Mouse (Mus musculus) gastrocnemius, postnatal 14 days (tissue): ENCODE measurements around the gene Qprt. TPM values are rescaled to one million over a fixed set of nuclear protein-coding genes. Genes with fewer than 3 reads are reported as not detected.

Experiments used
- DNase-seq: peaks from one replicate; pipeline ENCODE4 v3.0.0; 2021; ENCODE audit warnings: mixed read lengths
- intact Hi-C: fragments of 180-260 bp; cut with DNase I; formaldehyde crosslinking; loops from one replicate; pipeline ENCODE4 v1.15.1; 2025; ENCODE audit warnings: low total_unique reads
- total RNA-seq, 2 experiments: library from RNA; stranded (reverse); gene quantifications; 2 replicates each; pipeline ENCODE4 v1.2.3; 2021

The Qprt gene
- total RNA-seq, 2 experiments from 2014 or later, result 0.97 to 1.4 TPM

- intact Hi-C loops, result no loop called here
- DNase-seq, result no peak
Observed at GRCm38 (mm10) chr7:127080045-127080444, 42.0 kb downstream of the Qprt start.

- DNase-seq, result no peak
- intact Hi-C loops, result no loop called here
Observed at GRCm38 (mm10) chr7:127077692-127078091, 44.3 kb downstream of the Qprt start.

DNA sequence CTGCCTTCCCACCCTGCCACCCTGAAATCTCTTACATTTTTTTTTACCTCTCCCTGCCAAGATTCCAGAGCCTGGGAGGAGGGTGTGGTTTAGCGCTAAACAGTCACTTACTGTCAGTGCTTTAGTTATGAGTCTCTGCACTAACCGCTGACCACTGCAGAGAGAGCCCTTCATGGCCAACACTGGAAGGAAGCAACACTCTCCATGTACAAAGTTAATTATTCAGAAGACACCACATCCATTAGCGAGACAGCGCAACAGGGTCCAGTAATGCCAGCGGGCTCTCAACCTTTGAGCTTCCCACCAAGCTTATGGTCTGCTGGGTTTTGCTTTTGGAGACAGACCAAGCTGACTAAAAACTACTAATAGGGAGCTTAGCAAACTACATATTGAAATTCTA is 45.8 kb downstream of the Qprt start:
- DNase-seq, result no peak
- intact Hi-C loops, result no loop called here

GRCm38 (mm10) chr7:127073221-127073620 is 48.8 kb downstream of the Qprt start:
- no peak for DNase-seq
- intact Hi-C loops, result no loop called here

- DNase-seq, result no peak
- intact Hi-C loops, result no loop called here
Observed at GRCm38 (mm10) chr7:127070871-127071413, 51.1 kb downstream of the Qprt start.

DNA sequence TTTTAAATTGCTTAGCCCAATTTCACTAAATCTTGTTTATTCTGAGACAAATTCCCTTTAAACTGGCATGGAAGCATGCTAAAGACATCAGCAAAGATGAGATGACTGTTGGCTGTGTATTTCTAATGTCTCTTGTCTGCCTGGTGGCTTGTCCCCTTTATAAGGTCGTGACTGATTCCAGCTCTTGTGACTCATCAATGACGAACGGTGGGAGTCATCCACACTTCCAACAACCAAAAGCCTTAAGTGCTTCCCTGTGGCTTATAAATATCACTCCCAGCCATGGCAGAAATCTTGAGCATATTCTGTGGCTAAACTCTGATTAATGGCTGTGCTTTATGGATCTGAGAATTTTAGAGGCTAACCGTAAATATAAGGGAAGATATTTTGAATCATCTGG is 55.7 kb downstream of the Qprt start:
- no peak for DNase-seq
- intact Hi-C loops, result no loop called here

GRCm38 (mm10) chr7:127065538-127065937 is 56.5 kb downstream of the Qprt start:
- no peak for DNase-seq
- intact Hi-C loops, result no loop called here

Other genes with a start within 250 kb of the Qprt start
- 10 to 100 TPM; 33.1 to 33.5 TPM for gene Taok2, start 237.5 kb downstream of the Qprt start, total RNA-seq
- 10 to 100 TPM; 11.9 to 13.1 TPM for gene Tmem219, start 199.3 kb downstream of the Qprt start, total RNA-seq
- 1 to 10 TPM; 2.5 to 3.2 TPM for gene Kctd13, start 193.3 kb downstream of the Qprt start, total RNA-seq
- not detected for gene Asphd1, start 172.6 kb downstream of the Qprt start, total RNA-seq
- 1 to 10 TPM; 7.3 to 7.5 TPM for gene Sez6l2, start 171.7 kb downstream of the Qprt start, total RNA-seq
- 10 to 100 TPM; 34.9 to 38.5 TPM for gene Cdipt, start 146.3 kb downstream of the Qprt start, total RNA-seq
- gene Cdiptos, start 146.1 kb downstream of the Qprt start, total RNA-seq, result under 1 TPM; 0.59 to 0.78 TPM
- 10 to 100 TPM; 19.5 to 27.1 TPM for gene Mvp, start 107.6 kb downstream of the Qprt start, total RNA-seq
- gene Pagr1b, start 105.7 kb downstream of the Qprt start, total RNA-seq, result under 1 TPM in 1 of 2 experiments, not detected in 1; 0.97 TPM
- gene Pagr1a, start 104.9 kb downstream of the Qprt start, total RNA-seq, result 10 to 100 TPM in 1 of 2 experiments, 1 to 10 TPM in 1; 8.6 to 15.3 TPM
- 10 to 100 TPM; 11.1 to 11.6 TPM for gene Gm42742, start 101.1 kb downstream of the Qprt start, total RNA-seq
- gene Prrt2, start 101.0 kb downstream of the Qprt start, total RNA-seq, result 1 to 10 TPM; 1.6 TPM
- gene Maz, start 95.2 kb downstream of the Qprt start, total RNA-seq, result 10 to 100 TPM; 53.6 to 58.2 TPM
- gene Kif22, start 79.8 kb downstream of the Qprt start, total RNA-seq, result 1 to 10 TPM; 5.1 to 6.0 TPM
- gene Zg16, start 34.9 kb downstream of the Qprt start, total RNA-seq, result not detected
- under 1 TPM; 0.95 to 0.96 TPM for gene AI467606, start 30.9 kb downstream of the Qprt start, total RNA-seq
- under 1 TPM; 0.24 to 0.27 TPM for gene Spn, start 15.6 kb upstream of the Qprt start, total RNA-seq
- 10 to 100 TPM; 30.0 to 32.0 TPM for gene Cd2bp2, start 73.8 kb upstream of the Qprt start, total RNA-seq
- gene Tbc1d10b, start 86.2 kb upstream of the Qprt start, total RNA-seq, result 10 to 100 TPM; 32.1 to 32.9 TPM
- over 10,000 TPM; 57,620 to 58,231 TPM for gene Mylpf, start 86.7 kb upstream of the Qprt start, total RNA-seq
- 1 to 10 TPM; 4.2 to 5.4 TPM for gene Zfp553, start 110.8 kb upstream of the Qprt start, total RNA-seq
- gene Sept1, start 110.9 kb upstream of the Qprt start, total RNA-seq, result 1 to 10 TPM; 4.2 to 5.0 TPM
- gene Zfp771, start 122.0 kb upstream of the Qprt start, total RNA-seq, result 10 to 100 TPM; 18.0 to 21.6 TPM
- 10 to 100 TPM; 24.7 to 27.0 TPM for gene Dctpp1, start 138.5 kb upstream of the Qprt start, total RNA-seq
- 10 to 100 TPM; 19.3 to 23.1 TPM for gene Sephs2, start 151.8 kb upstream of the Qprt start, total RNA-seq
- gene Itgal, start 174.0 kb upstream of the Qprt start, total RNA-seq, result under 1 TPM; 0.42 to 0.62 TPM
- gene Zfp768, start 223.4 kb upstream of the Qprt start, total RNA-seq, result 10 to 100 TPM; 21.4 to 25.7 TPM